Mouse (Mus musculus) heart, embryonic 15.5 days (tissue): ENCODE results near the gene Smim4. TPM values are rescaled to one million over a fixed set of nuclear protein-coding genes. Genes with fewer than 3 reads are reported as not detected.

Source experiments
- ATAC-seq: fragments of 200-750 bp; cut with Nextera tagmentation; replicated peaks from 2 replicates; pipeline ENCODE4 v1.8.0; 2017; ENCODE audit warnings: low read depth, moderate TSS enrichment; ENCODE audit not compliant: insufficient number of reproducible peaks, insufficient read depth, low FRiP score
- H3K27ac ChIP-seq: fragments of 300-500 bp; sonication (generic); 2 replicates; pipeline ENCODE4 v1.5.1; 2015; ENCODE audit warnings: mild to moderate bottlenecking, inconsistent platforms
- H3K27me3 ChIP-seq: fragments of 300-500 bp; sonication (generic); 2 replicates; pipeline ENCODE4 v1.6.1; 2015; ENCODE audit warnings: inconsistent platforms
- H3K36me3 ChIP-seq: fragments of 300-500 bp; sonication (generic); 2 replicates; pipeline ENCODE4 v1.6.1; 2015; ENCODE audit warnings: mild to moderate bottlenecking, inconsistent platforms
- H3K4me1 ChIP-seq: fragments of 300-500 bp; sonication (generic); replicated peaks from 2 replicates; pipeline ENCODE4 v1.6.1; 2015; ENCODE audit warnings: inconsistent platforms
- H3K4me2 ChIP-seq: fragments of 300-500 bp; sonication (generic); 2 replicates; pipeline ENCODE4 v1.6.1; 2015; ENCODE audit warnings: inconsistent platforms, mild to moderate bottlenecking, moderate library complexity
- H3K4me3 ChIP-seq: fragments of 300-500 bp; sonication (generic); 2 replicates; pipeline ENCODE4 v1.5.1; 2015; ENCODE audit warnings: mild to moderate bottlenecking, inconsistent platforms
- H3K9ac ChIP-seq: fragments of 300-500 bp; sonication (generic); 2 replicates; pipeline ENCODE4 v1.6.1; 2015; ENCODE audit warnings: mild to moderate bottlenecking, inconsistent platforms
- H3K9me3 ChIP-seq: fragments of 300-500 bp; sonication (generic); replicated peaks from 2 replicates; pipeline ENCODE4 v1.6.1; 2016; ENCODE audit warnings: inconsistent platforms
- WGBS: fragments of 180-500 bp; shearing (Covaris S2); methylation state at CpG from one replicate; pipeline ENCODE4 v1.1.7; 2015; ENCODE audit warnings: mixed read lengths; 5-methylcytosine and 5-hydroxymethylcytosine counted together
- polyA plus RNA-seq: library from polyadenylated mRNA; unstranded; fragments of >200 nt; fragmentation: Nextera tagmentation; extraction: Ambion mirVana; gene quantifications from 2 replicates; pipeline ENCODE4 v1.2.1, GENCODE M21; 2015

Smim4 gene
- polyA plus RNA-seq, 1 experiment from 2014 or later, result 94.1 TPM

GRCm38 (mm10) chr14:31132031-31132430 is 3.3 kb upstream of the Smim4 start:
- Histone ChIP-seq H3K27ac (peak overlapping the region; percentile 88; the same call in 1 of the 2 replicates), H3K4me3 (peak overlapping the region; percentile 92), H3K27me3 (no peaks in the 10 kb centered on the region), H3K4me1 (peaks cover 51% of the 10 kb centered on the region), H3K9ac (peak overlapping the region; percentile 89), H3K9me3 (no peaks in the 10 kb centered on the region), H3K4me2 (peak overlapping the region; percentile 87), H3K36me3 (peaks cover 22% of the 10 kb centered on the region)
- ATAC-seq, result no peak
- WGBS, result 5% methylated on average over 6 of the region's 6 CpGs

GRCm38 (mm10) chr14:31131272-31131821 is 2.6 kb upstream of the Smim4 start:
- WGBS, result under 1% methylated on average over 43 of the region's 43 CpGs
- peaks cover 56% of the 10 kb centered on the region for H3K4me1 ChIP-seq
- no peak; the same call in 1 of the 2 replicates for ATAC-seq

GRCm38 (mm10) chr14:31130236-31131220 is 1.8 kb upstream of the Smim4 start, which contains the start of gene Nt5dc2:
Gene Nt5dc2 (plus strand): TSS chr14:31131053.
- H3K9ac ChIP-seq, result peak within 1 kb of the TSS; percentile 89
- peaks cover 7% of the 10 kb centered on the region for H3K36me3 ChIP-seq
- H3K27ac ChIP-seq, result peak within 1 kb of the TSS; percentile 88
- H3K4me2 ChIP-seq, result peak within 1 kb of the TSS; percentile 87
- peak; percentile 81 for ATAC-seq
- H3K27me3 ChIP-seq, result no peaks in the 10 kb centered on the region
- no peaks in the 10 kb centered on the region for H3K9me3 ChIP-seq
- 4% methylated on average over 48 of the region's 63 CpGs for WGBS
- peak within 1 kb of the TSS; percentile 92 for H3K4me3 ChIP-seq
- peaks cover 62% of the 10 kb centered on the region for H3K4me1 ChIP-seq

More at GRCm38 (mm10) chr14:31131272-31131821, 2.6 kb upstream of the Smim4 start:
- Histone ChIP-seq H3K9me3 (no peaks in the 10 kb centered on the region), H3K4me3 (peak overlapping the region; percentile 92), H3K9ac (peak overlapping the region; percentile 89), H3K27ac (peak overlapping the region; percentile 88), H3K27me3 (no peaks in the 10 kb centered on the region), H3K4me2 (peak overlapping the region; percentile 87), H3K36me3 (peaks cover 15% of the 10 kb centered on the region)

GRCm38 (mm10) chr14:31129326-31130235 is 825 bp upstream of the Smim4 start:
- Histone ChIP-seq H3K9me3 (no peaks in the 10 kb centered on the region), H3K4me3 (peak overlapping the region; percentile 75), H3K4me1 (peaks cover 67% of the 10 kb centered on the region), H3K27me3 (no peaks in the 10 kb centered on the region), H3K4me2 (peak overlapping the region; percentile 87), H3K9ac (0 out of 2 replicates have a peak overlapping the region, but pooled peaks have one; percentile 53), H3K27ac (peak overlapping the region; percentile 88), H3K36me3 (no peaks in the 10 kb centered on the region)
- ATAC-seq, result no peak
- WGBS, result 70% methylated on average over 15 of the region's 15 CpGs

- ATAC-seq, result peak; percentile 23; the same call in 1 of the 2 replicates
- Histone ChIP-seq H3K36me3 (peaks cover 11% of the 10 kb centered on the region), H3K27me3 (no peaks in the 10 kb centered on the region), H3K9me3 (no peaks in the 10 kb centered on the region), H3K9ac (peak overlapping the region; percentile 77), H3K27ac (peak overlapping the region; percentile 95), H3K4me1 (peaks cover 54% of the 10 kb centered on the region), H3K4me3 (peak overlapping the region; percentile 75), H3K4me2 (peak overlapping the region; percentile 77)
- under 1% methylated on average over 23 of the region's 23 CpGs for WGBS
Observed at GRCm38 (mm10) chr14:31128101-31128825, 493 bp downstream of the Smim4 start.

- Histone ChIP-seq H3K4me1 (peaks cover 40% of the 10 kb centered on the region), H3K4me3 (peak overlapping the region; percentile 21; the same call in 1 of the 2 replicates), H3K36me3 (peaks cover 16% of the 10 kb centered on the region), H3K9me3 (no peaks in the 10 kb centered on the region), H3K4me2 (peak overlapping the region; percentile 45), H3K9ac (no peak overlapping the region), H3K27ac (peak overlapping the region; percentile 26; the same call in 1 of the 2 replicates), H3K27me3 (no peaks in the 10 kb centered on the region)
- no peak for ATAC-seq
- 84% methylated on average over 8 of the region's 8 CpGs for WGBS
Observed at GRCm38 (mm10) chr14:31126826-31127225, 1.9 kb downstream of the Smim4 start.

- 47% methylated on average over 9 of the region's 9 CpGs for WGBS
- no peak overlapping the region for H3K9ac ChIP-seq
Observed at GRCm38 (mm10) chr14:31125106-31126075, 3.4 kb downstream of the Smim4 start.

GRCm38 (mm10) chr14:31115522-31115921 is 13.2 kb downstream of the Smim4 start:
- 58% methylated on average over 2 of the region's 2 CpGs for WGBS
- Histone ChIP-seq H3K9me3 (no peaks in the 10 kb centered on the region), H3K9ac (no peak overlapping the region), H3K4me2 (no peak overlapping the region), H3K27me3 (no peaks in the 10 kb centered on the region), H3K4me1 (0 out of 2 replicates have a peak, but pooled peaks cover 3% of the 10 kb centered on the region), H3K4me3 (no peak overlapping the region), H3K27ac (no peak overlapping the region), H3K36me3 (peaks cover 64% of the 10 kb centered on the region)
- ATAC-seq, result no peak

More at GRCm38 (mm10) chr14:31125106-31126075, 3.4 kb downstream of the Smim4 start:
- peaks cover 20% of the 10 kb centered on the region for H3K36me3 ChIP-seq
- ATAC-seq, result no peak
- H3K27ac ChIP-seq, result peak overlapping the region; percentile 71
- H3K4me3 ChIP-seq, result no peak overlapping the region
- H3K4me1 ChIP-seq, result peaks cover 33% of the 10 kb centered on the region
- H3K4me2 ChIP-seq, result peak overlapping the region; percentile 7; the same call in 1 of the 2 replicates
- no peaks in the 10 kb centered on the region for H3K9me3 ChIP-seq
- no peaks in the 10 kb centered on the region for H3K27me3 ChIP-seq

- Histone ChIP-seq H3K27me3 (no peaks in the 10 kb centered on the region), H3K36me3 (peaks cover 74% of the 10 kb centered on the region)
- no peak for ATAC-seq
Observed at GRCm38 (mm10) chr14:31114011-31114410, 14.7 kb downstream of the Smim4 start.

More at GRCm38 (mm10) chr14:31114011-31114410, 14.7 kb downstream of the Smim4 start:
- no peak overlapping the region for H3K4me3 ChIP-seq
- H3K27ac ChIP-seq, result no peak overlapping the region
- H3K9ac ChIP-seq, result no peak overlapping the region
- no peaks in the 10 kb centered on the region for H3K9me3 ChIP-seq
- WGBS, result 52% methylated on average over 3 of the region's 3 CpGs
- H3K4me1 ChIP-seq, result 0 out of 2 replicates have a peak, but pooled peaks cover 3% of the 10 kb centered on the region
- no peak overlapping the region for H3K4me2 ChIP-seq
